Mouse (Mus musculus) heart, embryonic 10.5 days (tissue): ENCODE measurements around the gene Ttll12. TPM values are rescaled to one million over a fixed set of nuclear protein-coding genes. Genes with fewer than 3 reads are reported as not detected.

ENCODE experiments used
- DNase-seq: peaks from one replicate; pipeline ENCODE4 v3.0.0-alpha.2; 2017; ENCODE audit warnings: low spot score
- H3K27ac ChIP-seq: fragments of 300-500 bp; sonication (generic); 2 replicates; pipeline ENCODE4 v1.5.1; 2016; ENCODE audit warnings: mild to moderate bottlenecking
- H3K27me3 ChIP-seq: fragments of 300-500 bp; sonication (generic); 2 replicates; pipeline ENCODE4 v1.6.1; 2016; ENCODE audit warnings: mild to moderate bottlenecking; ENCODE audit not compliant: poor library complexity, insufficient read depth, severe bottlenecking
- H3K36me3 ChIP-seq: fragments of 300-500 bp; sonication (generic); 2 replicates; pipeline ENCODE4 v1.6.1; 2016; ENCODE audit warnings: mild to moderate bottlenecking, moderate library complexity
- H3K4me1 ChIP-seq: fragments of 300-500 bp; sonication (generic); 2 replicates; pipeline ENCODE4 v1.6.1; 2016; ENCODE audit warnings: mild to moderate bottlenecking
- H3K4me3 ChIP-seq: fragments of 300-500 bp; sonication (generic); 2 replicates; pipeline ENCODE4 v1.5.1; 2016; ENCODE audit warnings: mild to moderate bottlenecking, moderate library complexity
- H3K9me3 ChIP-seq: fragments of 300-500 bp; sonication (generic); 2 replicates; pipeline ENCODE4 v1.6.1; 2016; ENCODE audit warnings: mild to moderate bottlenecking, moderate library complexity
- WGBS: fragments of 180-500 bp; shearing (Covaris S2); methylation state at CpG from one replicate; pipeline ENCODE4 v1.1.7; 2016; 5-methylcytosine and 5-hydroxymethylcytosine counted together
- polyA plus RNA-seq: library from polyadenylated mRNA; unstranded; fragments of >200 nt; fragmentation: Nextera tagmentation; extraction: Ambion mirVana; gene quantifications from 2 replicates; pipeline ENCODE4 v1.2.1, GENCODE M21; 2016

Gene Ttll12
- polyA plus RNA-seq, 1 experiment from 2014 or later, result 44.0 TPM

- no peak for DNase-seq
- 78% methylated on average over 6 of the region's 6 CpGs for WGBS
- Histone ChIP-seq H3K36me3 (peaks cover 34% of the 10 kb centered on the region), H3K4me3 (no peak overlapping the region), H3K27ac (peak overlapping the region; percentile 69; the same call in 1 of the 2 replicates), H3K4me1 (peaks cover 50% of the 10 kb centered on the region), H3K27me3 (no peaks in the 10 kb centered on the region), H3K9me3 (no peaks in the 10 kb centered on the region)
These were observed 3.2 kb downstream of the Ttll12 start for GRCm38 (mm10) chr15:83591758-83592157.

DNA sequence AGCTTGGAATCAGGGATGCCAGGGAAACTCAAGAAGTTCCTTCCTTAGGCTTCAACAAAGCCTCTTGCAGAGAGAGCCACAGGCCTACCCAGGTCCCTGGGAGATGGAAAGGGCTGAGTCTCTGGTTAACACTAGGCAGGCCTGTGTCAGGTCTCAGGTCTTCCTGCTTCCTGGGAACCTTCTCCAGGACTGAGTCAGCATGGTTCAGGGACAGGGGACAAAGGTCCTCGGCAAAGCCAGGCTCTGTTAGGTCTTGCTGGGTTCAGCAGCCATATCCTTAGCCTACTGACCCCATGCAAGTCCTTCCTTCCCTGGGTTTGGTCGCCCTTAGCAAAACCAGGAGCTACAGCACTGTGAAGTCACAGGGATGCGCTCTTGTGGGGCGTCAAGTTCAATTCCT, 4.1 kb downstream of the Ttll12 start:
- Histone ChIP-seq H3K4me1 (peaks cover 50% of the 10 kb centered on the region), H3K36me3 (peaks cover 43% of the 10 kb centered on the region), H3K4me3 (no peak overlapping the region), H3K27me3 (no peaks in the 10 kb centered on the region), H3K9me3 (peaks cover 4% of the 10 kb centered on the region; the same call in 1 of the 2 replicates), H3K27ac (peak overlapping the region; percentile 37)
- DNase-seq, result no peak
- 91% methylated on average over 4 of the region's 4 CpGs for WGBS

GRCm38 (mm10) chr15:83584741-83585220, 10.2 kb downstream of the Ttll12 start:
- Histone ChIP-seq H3K9me3 (peaks cover 5% of the 10 kb centered on the region; the same call in 1 of the 2 replicates), H3K27ac (no peak overlapping the region), H3K4me3 (no peak overlapping the region), H3K27me3 (no peaks in the 10 kb centered on the region), H3K4me1 (no peaks in the 10 kb centered on the region), H3K36me3 (peaks cover 89% of the 10 kb centered on the region)
- no peak for DNase-seq
- 91% methylated on average over 6 of the region's 6 CpGs for WGBS

GRCm38 (mm10) chr15:83583419-83584156, 11.4 kb downstream of the Ttll12 start:
- Histone ChIP-seq H3K36me3 (peaks cover 97% of the 10 kb centered on the region), H3K4me1 (no peaks in the 10 kb centered on the region), H3K27ac (no peak overlapping the region), H3K27me3 (no peaks in the 10 kb centered on the region), H3K9me3 (peaks cover 5% of the 10 kb centered on the region; the same call in 1 of the 2 replicates), H3K4me3 (no peak overlapping the region)
- WGBS, result 70% methylated on average over 8 of the region's 8 CpGs
- DNase-seq, result peak; percentile 74

DNA sequence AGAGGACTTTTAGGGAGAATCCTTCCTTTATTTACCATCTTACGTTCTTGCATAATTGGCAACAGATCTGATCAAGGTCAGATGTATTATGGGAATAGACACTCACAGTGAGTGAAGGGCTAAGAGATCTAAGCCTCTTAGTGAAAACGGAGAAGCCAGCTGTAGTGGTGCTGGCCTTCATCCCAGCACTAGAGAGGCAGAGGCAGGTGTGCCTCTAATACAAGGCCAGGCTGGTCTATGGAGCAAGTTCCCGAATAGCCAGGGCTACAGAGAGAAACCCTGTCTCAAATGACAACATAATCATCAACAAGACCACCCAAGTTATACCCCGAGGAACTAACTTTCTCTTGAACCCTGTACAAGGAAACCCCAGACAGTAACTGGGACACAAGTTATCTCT, 12.0 kb downstream of the Ttll12 start:
- Histone ChIP-seq H3K27me3 (no peaks in the 10 kb centered on the region), H3K4me3 (no peak overlapping the region), H3K4me1 (no peaks in the 10 kb centered on the region), H3K9me3 (peaks cover 5% of the 10 kb centered on the region; the same call in 1 of the 2 replicates), H3K27ac (no peak overlapping the region), H3K36me3 (peaks cover 97% of the 10 kb centered on the region)
- no peak for DNase-seq
- WGBS, result 87% methylated on average over 4 of the region's 4 CpGs

- Histone ChIP-seq H3K27me3 (no peaks in the 10 kb centered on the region), H3K27ac (no peak overlapping the region), H3K4me1 (no peaks in the 10 kb centered on the region), H3K36me3 (peaks cover 87% of the 10 kb centered on the region), H3K9me3 (no peaks in the 10 kb centered on the region), H3K4me3 (no peak overlapping the region)
- DNase-seq, result no peak
- 87% methylated on average over 9 of the region's 9 CpGs for WGBS
These were observed 18.3 kb downstream of the Ttll12 start for GRCm38 (mm10) chr15:83576651-83577050.

GRCm38 (mm10) chr15:83575543-83575942, 19.4 kb downstream of the Ttll12 start:
- WGBS, result 87% methylated on average over 8 of the region's 8 CpGs
- Histone ChIP-seq H3K36me3 (peaks cover 79% of the 10 kb centered on the region), H3K4me1 (no peaks in the 10 kb centered on the region), H3K4me3 (no peak overlapping the region), H3K27ac (no peak overlapping the region), H3K27me3 (no peaks in the 10 kb centered on the region), H3K9me3 (no peaks in the 10 kb centered on the region)
- no peak for DNase-seq

- Histone ChIP-seq H3K9me3 (no peaks in the 10 kb centered on the region), H3K27me3 (no peaks in the 10 kb centered on the region), H3K27ac (no peak overlapping the region), H3K4me1 (no peaks in the 10 kb centered on the region), H3K36me3 (peaks cover 72% of the 10 kb centered on the region), H3K4me3 (no peak overlapping the region)
- no peak for DNase-seq
- 85% methylated on average over 6 of the region's 6 CpGs for WGBS
These were observed 20.1 kb downstream of the Ttll12 start for GRCm38 (mm10) chr15:83574731-83575351.

- WGBS, result 95% methylated on average over 12 of the region's 12 CpGs
- Histone ChIP-seq H3K9me3 (no peaks in the 10 kb centered on the region), H3K27ac (no peak overlapping the region), H3K27me3 (no peaks in the 10 kb centered on the region), H3K36me3 (peaks cover 61% of the 10 kb centered on the region), H3K4me1 (no peaks in the 10 kb centered on the region), H3K4me3 (no peak overlapping the region)
- no peak for DNase-seq
These were observed 21.4 kb downstream of the Ttll12 start for GRCm38 (mm10) chr15:83573606-83574005.

- H3K9me3 ChIP-seq, result no peaks in the 10 kb centered on the region
- no peaks in the 10 kb centered on the region for H3K27me3 ChIP-seq
- peaks cover 46% of the 10 kb centered on the region for H3K36me3 ChIP-seq
- 79% methylated on average over 4 of the region's 4 CpGs for WGBS
- no peak overlapping the region for H3K4me3 ChIP-seq
- no peak for DNase-seq
- H3K27ac ChIP-seq, result no peak overlapping the region
- no peaks in the 10 kb centered on the region for H3K4me1 ChIP-seq
These were observed 22.8 kb downstream of the Ttll12 start for GRCm38 (mm10) chr15:83572132-83572531.

GRCm38 (mm10) chr15:83571636-83572035, 23.3 kb downstream of the Ttll12 start:
- Histone ChIP-seq H3K27ac (no peak overlapping the region), H3K4me3 (no peak overlapping the region), H3K27me3 (no peaks in the 10 kb centered on the region), H3K36me3 (peaks cover 41% of the 10 kb centered on the region), H3K4me1 (no peaks in the 10 kb centered on the region), H3K9me3 (no peaks in the 10 kb centered on the region)
- no peak for DNase-seq
- WGBS, result 83% methylated on average over 5 of the region's 5 CpGs

DNA sequence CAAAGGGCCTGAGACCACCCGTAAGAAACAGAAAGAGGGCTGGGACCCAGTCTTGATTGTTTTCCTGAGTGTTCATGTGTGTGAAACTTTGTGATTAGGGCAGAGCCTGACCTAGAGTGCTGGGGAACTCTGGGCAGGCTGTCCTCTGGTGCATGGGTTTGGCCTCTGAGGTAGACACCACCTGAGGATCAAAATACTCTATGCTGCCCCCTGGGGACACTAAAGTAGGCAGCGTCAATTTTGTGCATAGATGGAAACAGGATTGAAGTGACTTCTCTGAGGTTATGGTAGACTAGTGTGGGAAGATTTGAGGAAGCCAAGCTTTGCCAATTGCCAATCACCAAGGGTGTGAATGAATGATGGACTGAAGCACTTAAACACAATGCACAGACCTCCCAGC, 24.3 kb downstream of the Ttll12 start:
- H3K4me1 ChIP-seq, result 0 out of 2 replicates have a peak, but pooled peaks cover 4% of the 10 kb centered on the region
- H3K27me3 ChIP-seq, result 0 out of 2 replicates have a peak, but pooled peaks cover under 1% of the 10 kb centered on the region
- H3K27ac ChIP-seq, result no peak overlapping the region
- H3K36me3 ChIP-seq, result peaks cover 31% of the 10 kb centered on the region
- no peak overlapping the region for H3K4me3 ChIP-seq
- WGBS, result 67% methylated on average over 2 of the region's 2 CpGs
- no peaks in the 10 kb centered on the region for H3K9me3 ChIP-seq
- DNase-seq, result no peak

GRCm38 (mm10) chr15:83569682-83570081, 25.3 kb downstream of the Ttll12 start:
- H3K9me3 ChIP-seq, result no peaks in the 10 kb centered on the region
- WGBS, result 45% methylated on average over 11 of the region's 11 CpGs
- H3K4me3 ChIP-seq, result no peak overlapping the region
- 0 out of 2 replicates have a peak, but pooled peaks cover 3% of the 10 kb centered on the region for H3K27me3 ChIP-seq
- H3K27ac ChIP-seq, result no peak overlapping the region
- DNase-seq, result no peak
- 0 out of 2 replicates have a peak, but pooled peaks cover 7% of the 10 kb centered on the region for H3K4me1 ChIP-seq
- H3K36me3 ChIP-seq, result peaks cover 22% of the 10 kb centered on the region
